In genomic region chr1:24678205-24678917, GRCm38 (mm10) we compare ENCODE assay signal across 8 mouse cellular contexts. TPM values are rescaled to one million over a fixed set of nuclear protein-coding genes. Genes with fewer than 3 reads are reported as not detected.
A peak's percentile ranks its signal among the peaks of the same experiment; 100 is the strongest.
DNase-seq lines count a peak whose midpoint lies in the region; ATAC-seq lines count a peak whose summit lies in the region.

TSS of gene Lmbrd1 (plus strand) at chr1:24678630.

- no peaks in the 10 kb centered on the region for H3K36me3 ChIP-seq in hindbrain, embryonic 11.5 days (ENCODE audit: control insufficient read depth, insufficient read depth, low read length)

- peak within 1 kb of the TSS; percentile 86 for H3K9ac ChIP-seq in hindbrain, embryonic 11.5 days (ENCODE audit: low read depth, low read length)

- peak within 1 kb of the TSS; percentile 57 for H3K4me2 ChIP-seq in hindbrain, embryonic 11.5 days (replicated peaks; ENCODE audit: low read depth, low read length)

- peak; percentile 96 for ATAC-seq in hindbrain, embryonic 11.5 days (ENCODE audit: low FRiP score)

- H3K27ac ChIP-seq in hindbrain, embryonic 11.5 days (ENCODE audit: low read depth, low read length): peak within 1 kb of the TSS; percentile 80

- no peaks in the 10 kb centered on the region for H3K27me3 ChIP-seq in hindbrain, embryonic 11.5 days (ENCODE audit: control insufficient read depth, insufficient read depth, low read length)

- peak within 1 kb of the TSS; percentile 80 for H3K4me3 ChIP-seq in hindbrain, embryonic 11.5 days (ENCODE audit: low read depth, low read length)

- no peaks in the 10 kb centered on the region for H3K9me3 ChIP-seq in hindbrain, embryonic 11.5 days (ENCODE audit: control insufficient read depth, low read length)

- H3K4me1 ChIP-seq in hindbrain, embryonic 11.5 days (replicated peaks; ENCODE audit: control insufficient read depth, insufficient read depth, low read length): no peaks in the 10 kb centered on the region

- WGBS in hindbrain, embryonic 11.5 days: 3% methylated on average over 50 of the region's 54 CpGs

- DNase-seq in Muller cell, postnatal 12 days (ENCODE audit: inconsistent ontology term): peak; percentile 95
- DNase-seq in cerebellum, adult 9-11 months: peak; percentile 94
- peak; percentile 85 to 97 for DNase-seq in frontal cortex, adult 2 months (ENCODE audit: extremely low spot score in 1 of 2, low spot score in 1 of 2)
- DNase-seq in hindbrain, embryonic 11.5 days (ENCODE audit: low spot score): peak; percentile 97
- DNase-seq in layer of hippocampus, postnatal 10 days (ENCODE audit: low spot score in 2 of 2): peak; percentile 97
- DNase-seq in lung, postnatal 10 days: peak; percentile 94
- peak; percentile 94 for DNase-seq in ovary, postnatal 36 days (ENCODE audit: low spot score)
- peak; percentile 97 for DNase-seq in thymus, postnatal 25 days

RNA-seq across cellular contexts. Expression of gene Lmbrd1, which starts in this region (rescaled TPM):
- polyA plus RNA-seq in frontal cortex, adult 2 months (2012; rRNA removed): 85.9 and 95.8 TPM in 2 replicates
- polyA plus RNA-seq in hindbrain, embryonic 11.5 days (2014; fragmentation: Nextera tagmentation; extraction: Ambion mirVana): 33.5 and 34.5 TPM in 2 replicates
- 10 to 100 TPM; 82.0 to 84.3 TPM for total RNA-seq in layer of hippocampus, postnatal 10 days (2021)

Comparison
In these comparisons a context has a peak if more than half of its experiments do, and no peak if none do; other contexts are left out.
1. Peak in every context shown above with its lines: DNase-seq, ATAC-seq, H3K4me3 ChIP-seq and H3K27ac ChIP-seq.